Mouse (Mus musculus): ENCODE results near the gene Rnf224.

Gene Rnf224

DNA sequence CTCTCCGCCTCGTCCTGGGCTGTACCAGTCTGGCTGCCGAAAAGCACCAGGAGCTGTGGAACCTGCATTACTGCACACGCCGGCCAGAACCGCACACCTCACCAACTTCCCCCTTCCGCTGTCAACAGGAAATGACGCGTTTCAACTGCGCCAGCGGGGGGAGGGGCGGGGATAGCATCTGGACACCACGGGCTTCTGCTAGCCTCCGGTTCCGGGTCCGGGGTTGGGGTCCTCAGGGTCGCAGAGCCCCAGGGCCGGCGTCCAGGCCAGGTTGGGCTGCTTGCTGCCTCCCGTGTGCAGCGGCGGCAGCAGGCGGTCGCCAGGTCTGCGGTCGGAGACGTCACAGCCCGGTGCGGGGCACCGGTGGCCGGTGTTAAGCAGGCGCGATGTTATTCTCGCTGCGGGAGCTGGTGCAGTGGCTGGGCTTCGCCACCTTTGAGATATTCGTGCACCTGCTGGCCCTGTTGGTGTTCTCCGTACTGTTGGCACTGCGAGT, 18.7 kb upstream of the Rnf224 start, which contains the start of gene Tmem203:
TSS of gene Tmem203 (plus strand) at position 156 of the 496 bp plus-strand sequence.
- peak; percentile 91 for DNase-seq

GRCm38 (mm10) chr2:25252331-25252730, 15.7 kb upstream of the Rnf224 start:
- DNase-seq: no peak

DNA sequence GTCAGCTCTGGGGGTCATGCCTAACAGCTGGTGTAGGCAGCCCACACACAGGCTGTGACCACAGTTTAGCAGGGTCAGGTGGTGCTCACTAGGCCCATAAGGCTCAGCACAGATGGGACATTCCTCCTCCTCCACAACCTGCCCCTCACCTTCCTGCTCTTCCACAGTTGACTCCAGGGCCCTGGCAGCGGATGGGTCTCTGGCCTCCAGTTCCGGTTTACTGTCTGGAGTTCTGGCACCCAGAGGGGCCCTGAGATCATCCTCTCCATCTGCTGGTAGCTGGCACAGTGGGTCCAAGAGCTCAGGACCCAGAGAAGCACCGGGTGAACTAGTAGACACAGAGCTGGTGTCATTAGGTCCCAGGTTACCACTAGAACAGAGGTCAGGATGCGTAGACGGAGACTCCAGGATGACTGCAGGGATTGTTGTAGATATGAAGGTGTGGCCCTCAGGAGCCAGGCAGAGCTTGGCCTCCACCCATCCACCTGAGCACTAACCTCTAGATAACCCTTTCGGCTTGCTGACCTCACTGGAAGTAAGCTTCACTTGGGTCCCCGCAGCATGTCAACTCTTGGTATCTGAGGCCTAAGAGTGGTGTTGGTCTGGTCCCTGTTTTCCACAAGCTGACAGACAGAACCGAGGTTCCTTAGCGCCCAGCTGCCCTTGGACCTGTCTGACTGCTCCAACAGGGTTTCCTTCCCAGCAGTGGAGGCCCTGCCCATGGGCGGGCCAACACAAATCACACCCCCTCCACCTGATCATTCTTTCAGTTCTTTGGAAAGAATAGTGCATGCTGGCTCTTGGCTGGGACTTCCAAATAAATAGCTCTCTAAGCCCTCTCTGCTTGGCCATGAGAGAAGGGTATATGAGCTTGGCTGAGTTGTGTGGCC, 9.8 kb upstream of the Rnf224 start, which contains the start of gene AL732309.1:
TSS of gene AL732309.1 (minus strand) at position 681 of the 890 bp plus-strand sequence.
- DNase-seq: no peak

DNA sequence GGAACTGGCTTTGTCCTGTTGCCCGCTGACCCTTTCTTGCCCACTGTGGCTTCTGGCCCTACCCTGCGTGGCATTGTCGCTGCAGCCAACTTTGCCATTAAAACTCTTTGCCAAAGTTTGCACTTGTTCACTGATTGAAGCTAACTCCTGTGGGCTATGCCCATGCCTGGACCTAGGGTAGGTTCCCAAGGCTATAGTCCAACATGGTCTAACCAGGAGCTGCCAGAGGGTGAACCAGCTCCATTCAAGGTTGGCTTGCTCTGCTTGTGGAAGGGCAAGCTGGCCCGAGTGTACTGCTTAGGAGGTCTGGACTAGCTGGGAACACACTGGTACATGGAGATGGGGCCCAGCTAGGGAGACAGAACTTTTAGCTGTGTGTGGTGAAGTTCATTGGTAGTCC, 7.6 kb upstream of the Rnf224 start:
- DNase-seq: no peak

DNA sequence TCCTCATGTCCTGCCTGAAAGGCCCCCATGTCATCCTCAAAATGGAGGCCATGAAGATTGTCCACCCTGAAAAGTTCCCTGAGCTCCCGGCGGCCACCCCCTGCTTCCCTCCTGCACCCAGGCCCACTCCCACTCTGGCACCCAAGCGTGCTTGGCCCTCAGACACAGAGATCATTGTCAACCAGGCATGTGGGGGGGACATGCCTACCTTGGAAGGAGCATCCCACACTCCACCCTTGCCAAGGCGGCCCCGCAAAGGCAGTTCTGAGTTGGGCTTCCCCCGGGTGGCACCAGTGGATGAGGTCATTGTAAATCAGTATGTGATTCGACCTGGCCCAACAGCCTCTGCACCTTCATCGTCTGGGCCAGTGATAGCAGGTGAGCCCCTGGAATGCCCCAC, 6.8 kb upstream of the Rnf224 start:
- DNase-seq: no peak

GRCm38 (mm10) chr2:25242101-25242506, 5.5 kb upstream of the Rnf224 start, which contains the start of the genes Rnf208 and Cysrt1:
Gene Rnf208 (plus strand): TSS chr2:25242255.
Gene Cysrt1 (minus strand): TSS chr2:25242452.
- no peak for DNase-seq

DNA sequence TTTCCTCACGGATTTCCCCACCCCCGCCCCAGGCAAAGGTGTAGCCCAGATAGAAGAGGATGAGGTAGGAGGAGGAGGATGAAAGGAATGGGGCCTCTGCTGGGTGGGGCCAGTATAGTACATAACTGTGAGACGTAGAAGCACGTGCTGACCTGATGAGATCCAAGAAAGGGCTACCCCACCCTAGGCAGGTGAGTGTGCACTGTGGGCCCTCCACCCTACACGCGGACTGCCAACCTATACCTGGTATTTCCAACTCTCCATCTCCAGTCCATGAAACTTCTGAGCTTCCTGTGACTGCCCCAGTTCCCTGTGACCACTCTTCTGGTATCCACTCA, 4.8 kb upstream of the Rnf224 start:
- DNase-seq: no peak

GRCm38 (mm10) chr2:25240723-25241437, 4.3 kb upstream of the Rnf224 start:
- DNase-seq: peak; percentile 89

- no peak for DNase-seq
These were observed 3.7 kb upstream of the Rnf224 start for GRCm38 (mm10) chr2:25240310-25240709.

- no peak for DNase-seq
These were observed 3.2 kb upstream of the Rnf224 start for GRCm38 (mm10) chr2:25239766-25240165.

GRCm38 (mm10) chr2:25238106-25238505, 1.5 kb upstream of the Rnf224 start:
- no peak for DNase-seq

DNA sequence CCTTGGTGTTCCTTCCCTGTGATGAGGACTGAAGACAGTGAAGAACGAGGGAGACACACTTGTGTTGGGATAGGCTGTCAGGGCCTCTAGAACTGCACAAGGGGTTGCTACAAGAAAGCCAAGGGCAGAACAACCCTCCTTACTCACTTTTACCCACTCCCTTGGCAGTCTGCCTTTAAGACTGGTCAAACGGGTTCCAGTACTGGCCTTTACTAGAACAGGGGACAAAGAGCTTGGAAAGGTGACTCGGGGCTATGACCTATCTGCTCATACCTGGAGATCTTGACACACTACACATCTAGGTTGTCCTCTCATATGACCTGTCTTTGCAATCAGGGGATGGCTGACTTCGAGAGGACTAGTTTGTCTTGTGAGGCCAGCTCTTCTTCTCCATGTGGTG, 935 bp upstream of the Rnf224 start:
- DNase-seq: peak; percentile 65

DNA sequence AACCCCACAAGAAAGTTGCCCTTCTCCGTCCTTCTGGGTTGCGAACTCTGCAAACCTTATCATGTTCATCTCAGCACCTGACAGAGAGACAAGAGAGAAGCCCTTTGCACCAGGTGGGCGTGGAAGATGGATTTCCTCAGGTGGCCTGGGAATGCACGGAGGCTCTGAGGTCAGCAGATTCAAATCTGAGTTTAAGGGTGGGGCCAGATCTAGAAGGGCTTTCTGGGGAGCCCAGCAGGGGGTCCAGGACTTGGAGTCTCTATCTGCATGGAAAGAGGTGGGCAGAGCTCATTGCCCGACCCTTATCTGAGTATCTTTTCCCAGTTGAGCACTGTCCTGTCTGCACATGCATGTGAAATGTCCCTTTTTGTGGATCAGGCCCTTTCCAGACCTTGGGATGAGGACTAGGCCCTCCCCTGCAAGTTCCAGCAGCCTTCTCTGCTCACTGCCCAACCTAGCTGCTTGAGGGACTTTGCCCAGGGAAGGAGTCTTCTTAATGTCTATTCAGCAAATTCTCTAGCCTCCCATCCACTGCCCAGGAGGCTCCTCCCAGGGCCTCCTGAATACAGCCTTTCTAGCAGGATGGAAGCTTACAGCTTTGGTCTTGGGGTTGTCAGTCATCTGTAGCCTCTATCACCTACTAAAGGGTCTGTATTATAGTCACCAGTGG, 1.9 kb downstream of the Rnf224 start:
- no peak for DNase-seq

- no peak for DNase-seq
These were observed 2.5 kb downstream of the Rnf224 start, which contains the start of gene Slc34a3 for GRCm38 (mm10) chr2:25234050-25234449. Gene Slc34a3 (minus strand): TSS chr2:25234364.

DNA sequence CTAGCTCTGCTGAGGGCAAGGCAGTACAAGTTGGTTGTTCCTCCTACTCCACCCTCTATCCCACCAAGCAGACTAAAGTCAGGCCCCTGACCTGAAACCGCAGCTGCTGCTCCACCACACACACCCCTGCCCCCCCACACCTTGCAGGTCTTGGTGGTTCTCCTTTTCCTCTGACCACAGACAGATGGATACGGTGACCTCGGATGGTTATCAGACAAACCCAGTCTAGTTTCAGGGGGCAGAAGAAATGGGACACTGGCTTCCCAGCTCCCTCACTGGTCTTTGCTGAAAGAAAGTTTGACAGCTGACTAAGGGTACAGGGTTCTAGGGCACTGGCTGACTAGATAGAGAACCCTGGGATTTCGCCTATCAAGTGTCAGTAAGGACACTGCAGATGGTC, 3.2 kb downstream of the Rnf224 start:
- no peak for DNase-seq

DNA sequence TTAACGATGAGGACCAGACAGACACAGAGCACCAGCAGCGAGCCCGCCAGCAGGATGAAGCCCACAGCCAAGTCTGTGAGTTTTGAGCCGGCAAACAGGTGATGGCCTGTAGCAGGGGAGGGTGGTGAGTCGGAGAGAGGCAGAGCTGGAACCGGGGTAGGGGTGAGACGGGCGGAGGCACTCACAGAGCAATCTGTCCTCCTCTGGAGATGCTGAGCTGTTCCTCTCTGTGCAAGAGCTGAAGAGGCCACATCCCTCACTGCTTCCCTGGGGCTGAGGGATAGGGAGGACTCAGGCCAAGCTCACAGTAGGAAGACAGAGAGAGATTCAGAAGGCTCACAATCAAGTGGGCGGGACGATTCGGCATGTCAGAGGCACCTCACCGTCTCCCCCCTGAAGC, 5.5 kb downstream of the Rnf224 start:
- DNase-seq: no peak

DNA sequence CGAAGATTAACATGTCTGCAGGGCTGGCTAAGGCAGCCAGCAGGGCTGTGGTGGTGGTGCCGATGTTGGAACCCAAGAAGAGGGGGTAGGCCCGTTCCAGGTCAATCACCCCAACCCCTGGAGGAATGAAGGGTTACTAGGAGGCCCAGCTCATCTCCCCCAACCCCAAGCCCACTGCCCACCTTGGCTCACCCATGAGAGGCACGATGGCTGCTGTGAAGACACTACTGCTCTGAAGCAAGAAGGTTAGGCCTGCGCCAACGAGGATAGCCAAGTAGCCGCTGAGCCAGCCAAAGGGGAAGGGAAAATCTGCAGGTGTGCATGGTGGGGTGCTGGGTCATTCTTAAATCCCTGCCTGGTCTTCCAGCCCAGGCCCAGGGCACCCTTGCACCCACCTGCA, 6.0 kb downstream of the Rnf224 start:
- no peak for DNase-seq

GRCm38 (mm10) chr2:25229582-25229981, 7.0 kb downstream of the Rnf224 start:
- DNase-seq: no peak

DNA sequence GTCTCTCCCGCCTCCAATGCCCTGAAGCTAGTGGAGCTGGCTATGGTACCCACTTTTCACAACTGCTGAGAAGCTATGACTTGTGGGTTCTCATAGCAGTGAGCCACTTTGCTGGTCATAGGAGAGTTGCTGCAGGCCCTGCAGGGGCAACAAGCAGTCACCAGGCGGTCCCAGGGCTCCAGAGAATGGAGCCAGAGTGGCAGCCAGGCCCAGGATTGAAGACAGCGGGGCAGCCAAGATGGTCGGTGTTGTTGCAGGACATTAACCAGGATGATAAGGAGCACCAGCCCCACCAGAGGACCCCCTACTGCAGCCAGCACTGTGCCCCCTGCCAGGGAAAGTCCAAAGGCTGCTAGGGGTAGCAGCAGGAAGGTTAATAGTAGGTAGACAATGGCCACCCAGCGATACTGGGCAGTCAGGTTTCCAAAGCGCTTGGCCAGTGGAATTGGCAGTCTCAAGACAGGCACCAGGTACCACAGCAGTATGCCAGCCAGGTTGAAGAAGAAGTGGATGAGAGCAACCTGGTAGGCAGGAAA, 7.5 kb downstream of the Rnf224 start:
- DNase-seq: no peak

GRCm38 (mm10) chr2:25228431-25228889, 8.1 kb downstream of the Rnf224 start:
- DNase-seq: peak; percentile 97

DNA sequence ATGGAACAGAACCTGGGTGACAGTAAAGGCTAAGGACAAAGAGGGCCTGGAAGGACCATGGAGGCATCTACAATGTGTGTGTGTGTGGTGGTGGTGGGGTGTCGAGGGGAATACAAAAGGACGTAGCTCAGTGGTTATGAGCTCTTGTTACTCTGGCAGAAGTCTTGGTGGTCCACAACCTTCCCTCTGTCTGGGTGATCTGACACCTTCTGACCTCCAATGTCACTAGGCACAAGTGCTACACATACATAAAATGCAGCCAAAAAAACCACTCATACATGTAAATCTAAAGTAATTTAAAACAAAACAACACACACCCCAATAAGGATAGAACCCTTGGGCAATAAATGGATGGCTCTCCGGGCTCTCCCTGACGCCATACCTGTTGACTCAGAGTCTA, 9.2 kb downstream of the Rnf224 start:
- no peak for DNase-seq

GRCm38 (mm10) chr2:25226864-25227263, 9.7 kb downstream of the Rnf224 start:
- DNase-seq: peak; percentile 43
